Mouse (Mus musculus): ENCODE results near the gene Neurod1. TPM values are rescaled to one million over a fixed set of nuclear protein-coding genes. Genes with fewer than 3 reads are reported as not detected.

The Neurod1 gene
- total RNA-seq, 2 experiments from 2014 or later: 0.10 TPM; not detected in 1

DNA sequence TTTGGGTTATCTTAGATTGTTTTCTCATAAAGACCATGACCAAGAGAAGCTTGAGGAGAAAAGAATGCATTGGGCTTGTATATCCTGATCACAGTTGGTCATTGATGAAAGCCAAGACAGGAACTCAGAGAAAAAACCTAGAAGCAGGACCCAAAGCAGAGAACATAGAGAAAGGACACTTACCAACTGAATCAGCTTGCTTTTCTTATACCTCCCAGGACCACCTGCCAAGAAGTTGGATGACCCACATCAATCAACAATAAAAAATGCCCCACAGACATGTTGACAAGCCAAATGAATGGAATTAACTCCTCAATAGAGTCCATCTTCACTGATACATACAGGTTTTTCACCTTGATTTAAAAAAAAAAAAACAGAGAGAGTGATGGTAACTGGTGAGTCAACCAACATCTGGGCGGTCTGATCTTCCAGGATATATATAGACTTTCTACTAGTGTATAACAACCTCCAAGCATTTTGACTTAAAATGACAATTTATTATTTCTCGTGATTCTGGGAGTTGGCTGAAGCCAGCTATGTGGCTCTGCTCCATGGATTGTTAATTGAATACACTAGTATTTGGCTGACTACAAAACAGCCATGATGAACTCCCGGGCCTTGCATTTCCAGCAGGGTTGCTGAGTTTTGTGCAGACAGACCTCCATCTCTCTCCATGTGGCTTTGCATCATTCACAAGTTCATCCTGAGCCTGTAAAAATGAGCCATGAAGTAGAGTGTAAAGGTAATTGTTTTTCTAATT lies 12.5 kb downstream of the Neurod1 start:
- intact Hi-C loops (cut with DNase I; ENCODE audit: low total_unique reads): no loop called here
- no peak for DNase-seq

DNA sequence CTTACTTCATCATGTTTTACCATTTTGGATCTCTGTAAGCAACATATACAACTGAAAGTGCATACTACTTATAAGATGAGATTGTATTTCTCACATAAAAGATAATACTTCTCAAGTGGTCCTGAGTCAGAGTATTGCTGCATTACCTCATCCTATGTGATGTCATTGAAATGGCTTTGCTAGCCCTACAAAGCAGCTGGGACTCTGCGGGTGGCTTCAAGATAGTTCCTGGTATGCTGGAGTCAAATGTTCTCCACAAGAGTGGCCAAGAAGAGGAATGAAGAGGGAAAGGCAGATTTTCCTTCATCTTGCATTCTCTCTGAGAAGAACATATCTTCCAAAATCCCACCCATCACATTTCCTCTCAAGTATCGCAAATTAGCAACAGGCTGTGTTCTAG lies 13.2 kb downstream of the Neurod1 start:
- intact Hi-C loops (cut with DNase I; ENCODE audit: low total_unique reads): no loop called here
- no peak for DNase-seq

DNA sequence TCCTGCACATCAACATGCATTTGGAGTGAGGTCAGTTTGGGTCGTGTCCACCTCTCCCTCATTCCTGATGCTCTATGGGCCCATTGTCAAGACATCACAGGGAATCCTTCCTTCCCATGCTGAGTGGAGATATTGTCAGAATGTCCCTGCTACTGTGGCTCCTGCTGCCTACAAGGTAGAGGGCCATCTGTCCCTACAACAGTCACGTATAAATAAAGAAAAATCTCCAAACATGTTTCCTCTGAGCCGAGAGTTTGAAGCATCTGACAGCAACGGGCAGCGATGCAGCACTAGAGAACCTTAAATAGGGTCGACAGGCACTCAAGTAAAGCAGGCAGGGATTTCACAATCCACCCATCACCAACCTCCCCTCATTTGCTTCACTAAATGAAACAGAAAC lies 13.6 kb downstream of the Neurod1 start:
- DNase-seq: no peak
- intact Hi-C loops (cut with DNase I; ENCODE audit: low total_unique reads): no loop called here

DNA sequence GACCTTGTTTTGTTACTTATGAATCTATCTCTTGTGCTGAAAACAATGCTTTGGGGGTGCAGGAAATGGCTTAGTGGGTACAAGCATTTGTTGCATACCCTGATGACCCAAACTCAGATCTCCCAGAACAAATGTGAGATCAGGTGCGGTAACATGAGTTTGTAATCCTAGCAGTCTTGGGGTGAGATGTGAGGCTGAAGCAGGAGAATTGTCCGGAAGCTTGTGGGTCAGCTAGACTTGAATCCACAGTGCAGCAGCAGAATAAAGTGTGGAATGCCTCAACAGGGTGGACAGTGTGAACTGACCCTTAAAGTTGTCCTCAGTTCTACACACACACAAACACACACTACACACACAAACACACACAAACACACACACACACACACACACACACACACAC lies 14.3 kb downstream of the Neurod1 start:
- intact Hi-C loops (cut with DNase I; ENCODE audit: low total_unique reads): no loop called here
- DNase-seq: no peak

DNA sequence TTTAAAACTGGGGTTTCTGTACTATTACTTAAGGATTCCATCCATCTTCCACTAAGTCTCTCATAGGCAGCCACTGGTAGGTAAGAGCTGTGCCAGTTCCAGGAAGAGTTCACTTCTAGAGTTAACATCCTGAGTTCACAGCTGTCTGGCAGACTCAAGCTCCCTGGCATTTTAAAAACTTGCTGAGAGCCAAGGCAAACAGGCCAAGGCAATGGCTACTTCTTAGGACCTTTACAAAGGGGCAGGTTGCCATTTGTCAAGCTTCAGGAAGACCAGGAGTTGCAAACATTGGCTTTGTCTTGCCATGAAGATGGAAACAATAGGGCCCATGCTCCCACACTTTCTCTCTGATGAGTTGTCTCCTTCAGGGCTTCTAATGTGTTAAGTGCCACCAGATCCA lies 26.5 kb downstream of the Neurod1 start:
- DNase-seq: no peak
- intact Hi-C loops (cut with DNase I; ENCODE audit: low total_unique reads): no loop called here

DNA sequence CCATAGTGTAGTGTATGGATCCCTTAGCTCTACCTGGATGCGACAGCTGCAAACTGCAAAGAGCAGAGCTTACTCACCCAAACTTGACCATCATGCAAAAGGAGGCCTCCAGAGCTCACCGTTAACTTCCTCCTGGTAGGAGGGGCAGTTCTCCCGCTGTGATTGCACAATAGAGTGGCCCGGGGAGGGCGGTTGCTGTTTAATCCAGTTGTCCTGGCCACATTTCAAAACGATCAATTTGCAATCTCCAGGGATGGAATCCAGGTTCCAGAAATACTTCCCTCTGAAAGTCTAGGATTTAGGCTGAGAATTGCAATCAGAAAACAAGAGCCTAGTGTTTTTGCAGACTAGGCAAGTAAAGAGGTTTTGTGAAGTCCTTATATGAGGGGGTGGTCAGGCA lies 26.9 kb downstream of the Neurod1 start:
- intact Hi-C loops (cut with DNase I; ENCODE audit: low total_unique reads): no loop called here
- no peak for DNase-seq

DNA sequence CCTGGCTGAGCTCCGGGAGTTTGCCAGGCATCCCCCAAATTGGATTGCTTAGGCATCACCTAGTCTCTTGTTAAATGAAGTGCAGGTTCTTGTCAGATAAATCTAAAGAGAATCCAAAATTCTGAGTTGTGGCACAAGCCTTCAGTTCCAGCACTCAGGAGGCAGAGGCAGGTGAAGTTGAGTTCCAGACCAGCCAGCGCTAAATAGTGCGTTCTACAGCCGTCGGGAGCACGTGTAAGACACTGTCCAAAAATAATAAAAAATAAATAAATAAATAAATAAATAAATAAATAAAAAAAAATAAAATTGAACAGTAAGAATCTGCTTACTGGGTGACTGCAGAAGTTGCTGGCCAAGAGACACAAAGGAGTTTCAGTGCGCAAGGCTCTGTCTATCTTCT lies 27.4 kb downstream of the Neurod1 start:
- no peak for DNase-seq
- intact Hi-C loops (cut with DNase I; ENCODE audit: low total_unique reads): no loop called here

DNA sequence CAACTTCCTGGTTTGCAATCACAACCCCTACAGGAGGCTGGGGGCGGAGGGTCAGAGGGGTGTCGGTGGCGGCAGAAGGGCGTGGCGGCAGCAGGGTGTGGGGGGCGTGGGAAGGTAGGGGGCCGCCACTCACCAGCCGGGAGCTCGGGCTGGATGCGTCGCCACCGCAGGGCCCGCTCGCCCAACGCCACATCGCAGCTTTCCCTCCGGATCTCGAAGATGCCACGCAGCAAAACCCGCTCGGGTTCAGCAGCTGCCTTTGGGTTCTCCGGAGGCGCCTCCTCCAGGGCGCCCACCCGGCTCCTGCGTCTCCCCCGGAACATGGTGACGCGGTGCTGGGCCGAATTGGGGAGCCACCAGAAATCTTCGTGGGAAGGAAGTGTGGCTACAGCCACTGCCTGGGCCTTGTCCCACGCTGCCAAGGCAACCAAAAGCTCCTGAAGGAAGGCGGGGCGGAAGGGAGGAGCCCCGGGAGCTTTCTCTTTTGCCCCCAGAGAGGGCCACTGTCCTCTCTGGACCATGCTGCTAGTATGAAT lies 27.9 kb downstream of the Neurod1 start:
- DNase-seq: peak; percentile 5
- intact Hi-C loops (cut with DNase I; ENCODE audit: low total_unique reads): no loop called here

DNA sequence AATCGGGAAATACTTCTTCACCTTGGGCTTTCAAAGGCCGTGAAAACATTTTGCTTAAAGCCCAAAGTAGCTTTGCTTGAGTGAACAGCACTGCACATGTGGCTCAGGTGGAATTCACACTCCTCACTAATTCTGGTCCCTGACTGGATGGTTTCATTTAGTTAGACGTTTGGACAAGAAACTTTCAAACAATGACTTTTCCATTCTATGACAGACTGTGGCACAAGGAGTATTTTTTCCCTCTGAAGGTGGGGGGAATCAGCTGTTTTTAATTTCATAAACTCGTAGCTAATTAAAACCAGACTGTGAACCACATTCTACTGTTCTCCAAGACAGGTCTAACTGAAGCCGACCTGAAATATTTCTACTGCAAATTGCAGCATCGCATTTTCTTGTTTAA lies 28.5 kb downstream of the Neurod1 start:
- DNase-seq: no peak
- intact Hi-C loops (cut with DNase I; ENCODE audit: low total_unique reads): no loop called here

DNA sequence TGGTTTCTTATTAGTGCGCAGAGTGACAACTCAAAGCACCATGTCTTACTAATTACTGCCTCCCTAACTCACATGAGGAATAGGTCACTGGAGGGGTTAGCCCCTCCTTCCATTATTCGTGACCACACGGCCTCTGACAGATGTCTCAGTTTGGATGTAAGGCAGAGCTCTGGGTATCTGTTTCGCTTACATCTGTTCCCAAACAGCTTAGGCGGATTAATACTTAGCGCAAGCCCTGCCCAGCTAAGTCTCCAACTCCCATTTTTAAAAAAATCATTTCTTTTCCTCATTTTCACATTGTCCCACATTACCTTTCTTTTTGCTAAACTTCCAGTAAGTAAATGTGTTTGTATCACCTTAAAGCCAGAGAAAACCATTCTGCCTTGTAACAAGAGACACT lies 34.9 kb downstream of the Neurod1 start:
- intact Hi-C loops (cut with DNase I; ENCODE audit: low total_unique reads): no loop called here
- DNase-seq: no peak

DNA sequence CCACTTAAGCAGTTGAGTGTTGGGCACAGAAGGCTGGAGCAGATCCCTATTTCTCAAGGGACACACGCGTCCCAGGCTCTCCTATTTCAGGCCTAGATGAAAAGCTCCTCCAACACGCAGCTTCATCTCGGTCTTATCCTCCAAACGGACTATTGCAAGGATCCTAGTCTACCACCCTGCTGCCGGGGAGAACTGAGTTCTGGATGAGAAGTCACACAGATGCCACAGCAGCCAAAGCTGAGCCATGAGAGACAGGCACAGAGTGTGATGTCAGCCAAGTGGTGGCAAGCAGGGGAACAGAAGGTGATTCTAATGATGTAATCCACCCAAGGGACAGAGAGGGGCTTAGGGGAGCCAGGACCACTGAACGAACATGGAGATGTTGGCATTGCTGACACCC lies 42.0 kb downstream of the Neurod1 start:
- intact Hi-C loops (cut with DNase I; ENCODE audit: low total_unique reads): no loop called here
- DNase-seq: no peak

DNA sequence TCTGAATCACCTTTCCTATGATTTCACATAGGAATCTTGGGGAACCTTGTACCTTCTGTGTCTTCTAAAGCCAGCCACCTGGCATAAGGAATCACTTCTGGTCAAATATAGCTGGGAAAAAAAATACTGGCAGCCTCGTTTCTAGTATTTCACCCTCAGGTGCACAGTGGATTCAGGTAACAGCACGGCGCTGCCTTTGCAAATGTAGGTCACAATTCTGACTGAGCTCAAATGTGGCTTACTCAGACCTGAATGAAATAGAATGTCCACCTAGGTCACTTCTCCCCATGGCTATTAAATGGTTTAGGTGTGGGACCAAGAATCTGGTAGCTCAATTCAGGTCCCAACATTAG lies 45.7 kb downstream of the Neurod1 start:
- intact Hi-C loops (cut with DNase I; ENCODE audit: low total_unique reads): no loop called here
- no peak for DNase-seq

DNA sequence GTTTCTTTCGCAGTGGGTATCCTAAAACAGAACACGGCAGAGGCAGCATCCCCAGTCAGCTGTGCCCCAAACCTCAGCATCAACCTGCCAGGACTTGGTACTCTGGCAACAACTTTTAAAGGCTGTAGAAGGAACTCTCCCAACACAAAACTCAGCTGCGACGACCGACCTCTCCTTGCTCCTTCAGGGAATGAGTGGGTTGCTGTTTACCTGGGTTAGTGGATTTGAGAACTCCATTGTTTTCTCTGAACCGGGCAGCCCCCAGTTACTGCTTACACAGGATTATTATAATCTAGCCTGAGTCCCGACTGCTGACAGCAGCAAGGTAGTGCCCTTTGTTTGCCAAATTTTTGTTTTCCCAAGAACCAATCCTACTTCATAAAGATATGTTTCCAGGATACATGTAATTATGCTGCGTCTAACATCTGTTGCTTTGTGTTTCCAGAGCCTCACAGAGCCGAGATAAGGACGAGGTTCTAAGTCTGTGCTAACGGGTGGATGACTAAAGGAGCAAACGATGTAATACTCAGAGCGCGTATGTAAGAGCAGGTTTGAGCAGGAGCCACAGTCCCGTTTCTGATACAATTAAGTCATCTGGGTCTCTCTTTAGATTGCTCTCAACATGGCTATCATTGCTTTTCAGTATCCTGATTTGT lies 46.2 kb downstream of the Neurod1 start:
- intact Hi-C loops (cut with DNase I; ENCODE audit: low total_unique reads): no loop called here

DNA sequence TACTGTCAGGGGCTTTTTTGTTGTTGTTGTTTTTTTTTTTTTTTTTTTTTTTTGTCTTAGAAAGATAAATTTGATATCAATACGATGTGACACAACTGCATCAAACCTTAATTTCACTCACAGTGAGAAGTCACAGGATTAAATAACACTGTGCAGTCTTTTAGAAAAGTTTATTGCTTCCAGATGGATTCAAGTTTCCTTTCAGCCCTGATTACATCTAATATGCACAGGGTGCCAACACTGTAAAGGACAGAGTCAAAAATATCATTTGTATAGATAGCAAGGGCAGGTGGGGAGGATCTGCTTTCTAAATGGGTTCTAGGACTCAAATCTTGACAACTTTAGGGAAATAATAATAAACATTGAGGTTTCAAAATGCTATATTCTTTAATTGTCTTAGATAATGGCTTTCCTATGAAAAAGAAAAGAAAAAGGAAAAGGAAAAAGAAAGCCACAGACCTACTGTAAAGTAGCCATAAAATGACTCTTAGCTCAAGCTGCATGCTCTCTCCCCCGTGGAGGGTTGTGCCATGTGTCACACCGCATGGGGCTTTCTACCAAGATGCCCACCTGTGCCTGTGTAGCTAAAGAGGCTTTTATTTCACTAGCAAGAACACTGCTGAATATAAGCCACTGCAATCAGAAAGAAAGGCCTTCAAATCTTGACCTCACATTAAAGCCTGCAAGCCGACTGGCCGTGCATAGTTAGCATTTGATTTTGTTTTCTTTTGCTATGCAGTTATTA lies 50.7 kb downstream of the Neurod1 start:
- intact Hi-C loops (cut with DNase I; ENCODE audit: low total_unique reads): no loop called here
- no peak for DNase-seq

More for the DNA sequence above, 46.2 kb downstream of the Neurod1 start:
- DNase-seq: no peak

Other genes starting within 250 kb of the Neurod1 start
- gene Itga4, start 201.3 kb downstream of the Neurod1 start, total RNA-seq (2021): 1 to 10 TPM; 2.9 to 3.9 TPM
- gene Cerkl, start within 50 bp of the Neurod1 start, total RNA-seq (2021): under 1 TPM; 0.25 to 0.33 TPM
- 10 to 100 TPM; 12.3 to 13.5 TPM for gene Itprid2, start 178.6 kb upstream of the Neurod1 start, total RNA-seq (2021)